Mouse (Mus musculus) hindbrain, embryonic 13.5 days (tissue): ENCODE measurements around the gene Ifi204. TPM values are rescaled to one million over a fixed set of nuclear protein-coding genes. Genes with fewer than 3 reads are reported as not detected.
"Not testable (repeated sequence)": the region's sequence is repeated elsewhere in the genome, so short reads cannot be mapped to it uniquely, and the experiment has no call there.

ENCODE experiments used
- ATAC-seq: fragments of 200-750 bp; cut with Nextera tagmentation; 2 replicates; pipeline ENCODE4 v1.8.0; 2017; ENCODE audit warnings: moderate TSS enrichment; ENCODE audit not compliant: low FRiP score
- H3K27ac ChIP-seq: fragments of 300-500 bp; sonication (generic); 2 replicates; pipeline ENCODE4 v1.5.1; 2015; ENCODE audit warnings: inconsistent platforms, mild to moderate bottlenecking, moderate library complexity
- H3K27me3 ChIP-seq: fragments of 300-500 bp; sonication (generic); 2 replicates; pipeline ENCODE4 v1.6.1; 2015; ENCODE audit warnings: mild to moderate bottlenecking, inconsistent platforms
- H3K36me3 ChIP-seq: fragments of 300-500 bp; sonication (generic); 2 replicates; pipeline ENCODE4 v1.6.1; 2015; ENCODE audit warnings: mild to moderate bottlenecking, inconsistent platforms
- H3K4me1 ChIP-seq: fragments of 300-500 bp; sonication (generic); replicated peaks from 2 replicates; pipeline ENCODE4 v1.6.1; 2015; ENCODE audit warnings: inconsistent platforms
- H3K4me2 ChIP-seq: fragments of 300-500 bp; sonication (generic); 2 replicates; pipeline ENCODE4 v1.6.1; 2015; ENCODE audit warnings: inconsistent platforms, mild to moderate bottlenecking, moderate library complexity
- H3K4me3 ChIP-seq: fragments of 300-500 bp; sonication (generic); 2 replicates; pipeline ENCODE4 v1.5.1; 2015; ENCODE audit warnings: mild to moderate bottlenecking, inconsistent platforms
- H3K9ac ChIP-seq: fragments of 300-500 bp; sonication (generic); 2 replicates; pipeline ENCODE4 v1.6.1; 2015; ENCODE audit warnings: mild to moderate bottlenecking, inconsistent platforms
- H3K9me3 ChIP-seq: fragments of 300-500 bp; sonication (generic); 2 replicates; pipeline ENCODE4 v1.6.1; 2016; ENCODE audit warnings: inconsistent platforms
- WGBS: fragments of 180-500 bp; shearing (Covaris S2); methylation state at CpG from one replicate; pipeline ENCODE4 v1.1.7; 2015; 5-methylcytosine and 5-hydroxymethylcytosine counted together
- polyA plus RNA-seq: library from polyadenylated mRNA; unstranded; fragments of >200 nt; fragmentation: Nextera tagmentation; extraction: Ambion mirVana; gene quantifications from 2 replicates; pipeline ENCODE4 v1.2.1, GENCODE M21; 2015

The Ifi204 gene
- polyA plus RNA-seq: 0.88 and 1.0 TPM in 2 replicates

DNA sequence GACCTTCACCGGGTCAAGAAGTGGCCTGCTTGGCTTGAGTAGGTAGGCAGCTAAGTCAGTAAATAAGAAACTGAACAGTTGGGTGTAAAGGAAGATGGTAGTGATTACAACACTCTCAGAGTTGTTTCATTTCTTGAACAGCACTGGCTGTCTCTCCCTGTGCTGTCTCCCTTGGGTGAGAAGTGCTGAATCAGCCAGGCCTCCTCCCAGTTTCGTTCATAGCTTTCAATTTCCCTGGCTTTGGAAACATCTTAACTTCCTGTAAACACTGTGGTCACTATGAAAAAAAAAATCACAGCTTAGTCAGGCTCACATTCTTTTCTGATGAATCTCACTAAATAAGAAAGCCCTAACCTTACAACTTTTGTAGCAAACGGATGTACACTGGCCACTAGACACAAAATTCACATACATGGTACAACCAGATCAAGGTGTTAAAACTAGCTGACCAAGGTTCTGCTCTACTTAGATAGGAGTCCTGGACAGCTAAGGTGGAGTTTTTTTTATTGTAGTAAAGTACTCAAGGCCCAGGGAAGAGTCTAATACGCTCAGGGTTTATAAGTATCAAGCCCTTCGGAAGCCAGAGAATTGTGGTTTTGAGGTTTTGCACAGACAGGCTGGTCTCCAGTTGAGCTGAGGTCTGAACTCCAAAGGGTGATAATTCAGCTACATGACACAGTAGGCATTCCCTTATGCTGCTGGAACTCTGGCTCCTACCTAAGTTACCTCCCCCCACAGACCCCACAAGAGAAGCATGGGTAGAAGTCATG lies at the start of gene Ifi204:
Gene Ifi204, minus strand, starts transcription at position 96 of the 770 bp plus-strand sequence.
- not testable (repeated sequence) for H3K27me3 ChIP-seq, H3K9ac ChIP-seq, H3K4me3 ChIP-seq, ATAC-seq, H3K36me3 ChIP-seq, H3K4me2 ChIP-seq, H3K4me1 ChIP-seq, H3K27ac ChIP-seq, H3K9me3 ChIP-seq
- WGBS: 87% methylated on average over 5 of the region's 5 CpGs

- not testable (repeated sequence) for H3K4me2 ChIP-seq, H3K27me3 ChIP-seq, H3K27ac ChIP-seq, H3K4me1 ChIP-seq, H3K9ac ChIP-seq, H3K4me3 ChIP-seq, H3K36me3 ChIP-seq, ATAC-seq, H3K9me3 ChIP-seq
- 86% methylated on average over 2 of the region's 2 CpGs for WGBS
These were observed 42.6 kb upstream of the Ifi204 start for GRCm38 (mm10) chr1:173809294-173809693.

GRCm38 (mm10) chr1:173802689-173803281 lies 36.0 kb upstream of the Ifi204 start:
- not testable (repeated sequence) for H3K4me1 ChIP-seq, H3K4me2 ChIP-seq, H3K9me3 ChIP-seq, ATAC-seq, H3K27ac ChIP-seq, H3K4me3 ChIP-seq, H3K9ac ChIP-seq, H3K36me3 ChIP-seq, H3K27me3 ChIP-seq
- 68% methylated on average over 2 of the region's 2 CpGs for WGBS

DNA sequence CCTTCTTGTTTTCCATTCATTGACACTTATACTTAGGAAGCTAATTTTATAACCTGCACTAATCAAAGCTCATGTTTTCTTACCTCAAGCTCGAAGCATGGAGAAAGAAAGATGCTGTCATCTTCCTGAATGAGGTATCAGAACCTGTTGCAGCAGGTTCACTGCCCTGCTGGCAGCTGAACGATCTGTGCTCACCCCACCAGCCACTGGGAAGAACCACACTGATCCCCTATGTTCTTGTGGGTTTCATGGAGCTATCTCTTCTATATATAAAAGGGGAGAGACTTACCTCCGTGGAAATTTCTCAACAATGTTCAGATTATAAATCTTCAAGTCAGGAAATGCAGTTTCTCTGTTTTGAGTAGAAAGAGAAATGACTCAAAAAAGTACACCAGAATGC lies 35.5 kb upstream of the Ifi204 start:
- H3K4me3 ChIP-seq, H3K36me3 ChIP-seq, H3K4me2 ChIP-seq, H3K27ac ChIP-seq, H3K9ac ChIP-seq, H3K4me1 ChIP-seq, H3K27me3 ChIP-seq, H3K9me3 ChIP-seq, ATAC-seq: not testable (repeated sequence)
- WGBS: 75% methylated on average over 3 of the region's 3 CpGs

- 90% methylated on average over 2 of the region's 2 CpGs for WGBS
- H3K36me3 ChIP-seq, H3K27ac ChIP-seq: not testable (repeated sequence)
These were observed 35.0 kb upstream of the Ifi204 start for GRCm38 (mm10) chr1:173801791-173802190.

GRCm38 (mm10) chr1:173773457-173773856 lies 6.7 kb upstream of the Ifi204 start:
- not testable (repeated sequence) for H3K4me2 ChIP-seq, H3K9ac ChIP-seq, H3K36me3 ChIP-seq, H3K4me1 ChIP-seq, H3K4me3 ChIP-seq, H3K9me3 ChIP-seq, ATAC-seq, H3K27me3 ChIP-seq, H3K27ac ChIP-seq
- WGBS: 64% methylated on average over 3 of the region's 3 CpGs

More at GRCm38 (mm10) chr1:173801791-173802190, 35.0 kb upstream of the Ifi204 start:
- H3K4me2 ChIP-seq, ATAC-seq, H3K9me3 ChIP-seq, H3K27me3 ChIP-seq, H3K9ac ChIP-seq, H3K4me1 ChIP-seq, H3K4me3 ChIP-seq: not testable (repeated sequence)

- H3K27me3 ChIP-seq, H3K9me3 ChIP-seq, H3K4me2 ChIP-seq, H3K4me3 ChIP-seq, H3K9ac ChIP-seq, H3K36me3 ChIP-seq, ATAC-seq, H3K4me1 ChIP-seq, H3K27ac ChIP-seq: not testable (repeated sequence)
- 93% methylated on average over 5 of the region's 5 CpGs for WGBS
These were observed 6.7 kb downstream of the Ifi204 start for GRCm38 (mm10) chr1:173760032-173760431.

GRCm38 (mm10) chr1:173742262-173742661 lies 24.5 kb downstream of the Ifi204 start:
- no peak overlapping the region for H3K27ac ChIP-seq
- WGBS: 57% methylated on average over 1 of the region's 1 CpGs
- no peak for ATAC-seq
- no peaks in the 10 kb centered on the region for H3K36me3 ChIP-seq
- H3K4me3 ChIP-seq: no peak overlapping the region
- H3K9me3 ChIP-seq: no peaks in the 10 kb centered on the region
- no peaks in the 10 kb centered on the region for H3K4me1 ChIP-seq
- H3K4me2 ChIP-seq: no peak overlapping the region
- no peaks in the 10 kb centered on the region for H3K27me3 ChIP-seq
- no peak overlapping the region for H3K9ac ChIP-seq

GRCm38 (mm10) chr1:173741656-173742055 lies 25.1 kb downstream of the Ifi204 start, which contains the start of gene Ifi207:
TSS of gene Ifi207 (minus strand) at chr1:173741747.
- no peak within 1 kb of the TSS for H3K4me3 ChIP-seq
- no peak for ATAC-seq
- no peaks in the 10 kb centered on the region for H3K27me3 ChIP-seq
- H3K27ac ChIP-seq: no peak within 1 kb of the TSS
- H3K9ac ChIP-seq: no peak within 1 kb of the TSS
- H3K4me2 ChIP-seq: no peak within 1 kb of the TSS
- H3K9me3 ChIP-seq: no peaks in the 10 kb centered on the region
- no peaks in the 10 kb centered on the region for H3K36me3 ChIP-seq
- no peaks in the 10 kb centered on the region for H3K4me1 ChIP-seq
- WGBS: 82% methylated on average over 4 of the region's 4 CpGs

- H3K4me3 ChIP-seq: no peak overlapping the region
- no peak for ATAC-seq
These were observed 26.2 kb downstream of the Ifi204 start for GRCm38 (mm10) chr1:173740537-173740936.

DNA sequence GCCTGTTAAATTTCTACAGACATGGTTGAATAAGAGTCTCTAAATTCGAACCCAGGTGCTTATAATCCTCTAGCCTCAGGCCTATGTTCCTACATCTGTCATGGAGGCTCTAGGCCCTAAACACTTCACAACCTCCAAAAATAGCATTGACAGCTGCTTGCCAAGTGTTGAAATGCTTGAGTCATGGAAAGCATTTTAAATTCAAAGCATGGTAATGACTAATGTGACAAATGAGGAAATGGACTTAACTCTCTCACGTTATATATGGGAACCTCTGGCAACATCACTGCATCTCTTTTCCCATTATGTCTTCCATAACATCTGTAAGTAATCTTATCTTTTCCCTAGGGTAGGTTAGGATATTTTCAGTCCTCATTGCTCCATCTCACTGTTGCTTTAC lies 29.8 kb downstream of the Ifi204 start:
- WGBS: 77% methylated on average over 2 of the region's 2 CpGs

More at GRCm38 (mm10) chr1:173740537-173740936, 26.2 kb downstream of the Ifi204 start:
- Histone ChIP-seq H3K9me3 (no peaks in the 10 kb centered on the region), H3K9ac (no peak overlapping the region), H3K4me2 (no peak overlapping the region), H3K4me1 (no peaks in the 10 kb centered on the region), H3K27me3 (no peaks in the 10 kb centered on the region), H3K27ac (no peak overlapping the region), H3K36me3 (no peaks in the 10 kb centered on the region)

DNA sequence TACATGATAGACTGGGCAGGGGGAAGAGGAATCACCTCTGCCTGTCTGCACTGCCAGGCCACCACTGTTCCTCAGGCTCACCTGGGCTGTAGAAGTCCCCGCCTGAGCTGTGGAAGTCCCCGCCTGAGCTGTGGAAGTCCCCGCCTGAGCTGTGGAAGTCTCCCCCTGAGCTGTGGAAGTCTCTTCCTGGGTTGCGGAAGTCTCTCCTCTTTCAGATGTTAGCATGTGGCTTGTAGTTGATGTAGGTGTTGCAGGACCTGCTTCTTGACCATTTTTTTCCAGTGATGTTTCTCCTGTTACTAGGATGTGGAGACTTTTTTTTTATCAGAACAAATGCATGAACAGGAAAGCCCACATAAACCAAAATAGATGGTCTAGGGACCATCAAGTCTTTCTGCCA lies 31.7 kb downstream of the Ifi204 start:
- WGBS: 85% methylated on average over 4 of the region's 4 CpGs
- H3K9me3 ChIP-seq, H3K4me3 ChIP-seq, H3K27ac ChIP-seq, H3K36me3 ChIP-seq, H3K4me1 ChIP-seq, ATAC-seq, H3K27me3 ChIP-seq, H3K4me2 ChIP-seq, H3K9ac ChIP-seq: not testable (repeated sequence)

More for the DNA sequence above, 29.8 kb downstream of the Ifi204 start:
- Histone ChIP-seq H3K4me2 (no peak overlapping the region), H3K27me3 (no peaks in the 10 kb centered on the region), H3K4me3 (no peak overlapping the region), H3K36me3 (no peaks in the 10 kb centered on the region), H3K4me1 (no peaks in the 10 kb centered on the region), H3K9me3 (no peaks in the 10 kb centered on the region), H3K9ac (no peak overlapping the region), H3K27ac (no peak overlapping the region)
- no peak for ATAC-seq

- Histone ChIP-seq H3K27me3 (no peaks in the 10 kb centered on the region), H3K27ac (no peak overlapping the region), H3K9me3 (no peaks in the 10 kb centered on the region), H3K4me1 (no peaks in the 10 kb centered on the region), H3K36me3 (no peaks in the 10 kb centered on the region), H3K4me3 (no peak overlapping the region), H3K9ac (no peak overlapping the region), H3K4me2 (no peak overlapping the region)
- ATAC-seq: no peak
- WGBS: 43% methylated on average over 7 of the region's 7 CpGs
These were observed 33.5 kb downstream of the Ifi204 start for GRCm38 (mm10) chr1:173733219-173733618.
